Mouse (Mus musculus) kidney, adult 2 months (tissue): ENCODE measurements around the gene Nr1h4. TPM values are rescaled to one million over a fixed set of nuclear protein-coding genes. Genes with fewer than 3 reads are reported as not detected.

Experiments
- DNase-seq: peaks from one replicate; pipeline ENCODE4 v3.0.0; 2021
- H3K27ac ChIP-seq: fragments of 200-500 bp; 2 replicates; pipeline ENCODE4 v1.5.1; 2012; ENCODE audit warnings: low read depth, low read length, control low read depth, inconsistent platforms; ENCODE audit not compliant: insufficient read depth
- H3K27me3 ChIP-seq: fragments of 200-500 bp; replicated peaks from 2 replicates; pipeline ENCODE4 v1.6.1; 2012; ENCODE audit warnings: mild to moderate bottlenecking, moderate library complexity, low read length, inconsistent platforms; ENCODE audit not compliant: control insufficient read depth, insufficient read depth
- H3K36me3 ChIP-seq: fragments of 200-500 bp; 2 replicates; pipeline ENCODE4 v1.6.1; 2012; ENCODE audit warnings: mild to moderate bottlenecking, moderate library complexity, low read length, inconsistent platforms; ENCODE audit not compliant: control insufficient read depth, insufficient read depth
- H3K4me1 ChIP-seq: fragments of 200-500 bp; 2 replicates; pipeline ENCODE4 v1.6.1; 2011; ENCODE audit warnings: low read length; ENCODE audit not compliant: control insufficient read depth, insufficient read depth
- H3K4me3 ChIP-seq: fragments of 200-500 bp; 2 replicates; pipeline ENCODE4 v1.5.1; 2011; ENCODE audit warnings: mild to moderate bottlenecking, low read depth, low read length, control low read depth; ENCODE audit not compliant: insufficient read depth
- CTCF ChIP-seq: fragments of 200-500 bp; conservative IDR thresholded peaks from 2 replicates; pipeline ENCODE4 v1.5.1; 2011; ENCODE audit warnings: low read depth, mild to moderate bottlenecking, control low read depth, low read length, moderate library complexity, mixed read lengths; ENCODE audit not compliant: insufficient read depth, insufficient read length
- POLR2A ChIP-seq: fragments of 200-500 bp; IDR thresholded peaks from one replicate; pipeline ENCODE4 v1.6.1; 2011; ENCODE audit warnings: low read depth, low read length, control low read depth
- WGBS: fragments of 180-500 bp; shearing (Covaris S2); methylation state at CpG from one replicate; pipeline ENCODE4 v1.1.7; 2018; 5-methylcytosine and 5-hydroxymethylcytosine counted together
- polyA plus RNA-seq: library from polyadenylated mRNA; depleted of rRNA; stranded (reverse); fragments of >200 nt; gene quantifications from 2 replicates; pipeline ENCODE4 v1.2.3, GENCODE M21; 2012

Gene Nr1h4
- polyA plus RNA-seq, 1 experiment, result 59.2 TPM

- H3K36me3 ChIP-seq, result peaks cover 8% of the 10 kb centered on the region
- no peak overlapping the region for H3K4me3 ChIP-seq
- H3K4me1 ChIP-seq, result no peaks in the 10 kb centered on the region
- no peak for DNase-seq
- H3K27me3 ChIP-seq, result no peaks in the 10 kb centered on the region
- WGBS, result 43% methylated on average over 3 of the region's 3 CpGs
- H3K27ac ChIP-seq, result no peak overlapping the region
- TF ChIP-seq CTCF, result no peak
- TF ChIP-seq POLR2A, result no peak
These were observed 42.1 kb downstream of the Nr1h4 start for GRCm38 (mm10) chr10:89491321-89491720.

- peaks cover 8% of the 10 kb centered on the region for H3K36me3 ChIP-seq
- no peak for DNase-seq
- no peaks in the 10 kb centered on the region for H3K4me1 ChIP-seq
- TF ChIP-seq CTCF, result no peak
- no peak for TF ChIP-seq POLR2A
- 81% methylated on average over 3 of the region's 3 CpGs for WGBS
- no peak overlapping the region for H3K27ac ChIP-seq
- no peaks in the 10 kb centered on the region for H3K27me3 ChIP-seq
- H3K4me3 ChIP-seq, result no peak overlapping the region
These were observed 43.1 kb downstream of the Nr1h4 start for GRCm38 (mm10) chr10:89490250-89490649.

- no peak for TF ChIP-seq POLR2A
- TF ChIP-seq CTCF, result 0 out of 2 replicates have a peak, but pooled peaks have one; percentile 11
- Histone ChIP-seq H3K4me3 (no peak overlapping the region), H3K27me3 (no peaks in the 10 kb centered on the region), H3K4me1 (no peaks in the 10 kb centered on the region), H3K27ac (no peak overlapping the region), H3K36me3 (peaks cover 8% of the 10 kb centered on the region)
- WGBS, result 72% methylated on average over 4 of the region's 4 CpGs
- DNase-seq, result no peak
These were observed 43.9 kb downstream of the Nr1h4 start for GRCm38 (mm10) chr10:89489459-89489858.

GRCm38 (mm10) chr10:89486995-89487742 lies 46.2 kb downstream of the Nr1h4 start:
- peaks cover 3% of the 10 kb centered on the region; the same call in 1 of the 2 replicates for H3K36me3 ChIP-seq
- no peaks in the 10 kb centered on the region for H3K27me3 ChIP-seq
- no peak for DNase-seq
- no peak overlapping the region for H3K4me3 ChIP-seq
- no peak overlapping the region for H3K27ac ChIP-seq
- TF ChIP-seq POLR2A (no peak), CTCF (no peak)
- WGBS, result 68% methylated on average over 4 of the region's 4 CpGs
- H3K4me1 ChIP-seq, result no peaks in the 10 kb centered on the region

- no peak for DNase-seq
- Histone ChIP-seq H3K27me3 (no peaks in the 10 kb centered on the region), H3K36me3 (peaks cover 7% of the 10 kb centered on the region), H3K4me3 (no peak overlapping the region), H3K4me1 (no peaks in the 10 kb centered on the region; the same call in 1 of the 2 replicates), H3K27ac (no peak overlapping the region)
- no peak for TF ChIP-seq CTCF
- no peak for TF ChIP-seq POLR2A
These were observed 48.5 kb downstream of the Nr1h4 start for GRCm38 (mm10) chr10:89484907-89485306.

- no peak for DNase-seq
- 62% methylated on average over 18 of the region's 18 CpGs for WGBS
- peaks cover 2% of the 10 kb centered on the region; the same call in 1 of the 2 replicates for H3K4me1 ChIP-seq
- H3K27me3 ChIP-seq, result no peaks in the 10 kb centered on the region
- peaks cover 11% of the 10 kb centered on the region for H3K36me3 ChIP-seq
- H3K27ac ChIP-seq, result no peak overlapping the region
- TF ChIP-seq POLR2A (no peak), CTCF (no peak)
- H3K4me3 ChIP-seq, result no peak overlapping the region
These were observed 49.4 kb downstream of the Nr1h4 start for GRCm38 (mm10) chr10:89483812-89484602.

- Histone ChIP-seq H3K36me3 (peaks cover 14% of the 10 kb centered on the region), H3K4me1 (peaks cover 4% of the 10 kb centered on the region; the same call in 1 of the 2 replicates), H3K4me3 (no peak overlapping the region), H3K27ac (no peak overlapping the region), H3K27me3 (no peaks in the 10 kb centered on the region)
- TF ChIP-seq POLR2A (no peak), CTCF (no peak)
- WGBS, result 83% methylated on average over 14 of the region's 14 CpGs
- no peak for DNase-seq
These were observed 50.3 kb downstream of the Nr1h4 start for GRCm38 (mm10) chr10:89483113-89483512.
